Mouse (Mus musculus) liver, embryonic 16.5 days (tissue): ENCODE measurements around the gene Selenom. TPM values are rescaled to one million over a fixed set of nuclear protein-coding genes. Genes with fewer than 3 reads are reported as not detected.

Experiments
- ATAC-seq: fragments of 200-750 bp; cut with Nextera tagmentation; 2 replicates; pipeline ENCODE4 v1.8.0; 2017; ENCODE audit warnings: low read depth, mild to moderate bottlenecking, moderate number of reproducible peaks, moderate library complexity
- H3K27ac ChIP-seq: fragments of 300-500 bp; sonication (generic); 2 replicates; pipeline ENCODE4 v1.5.1; 2014; ENCODE audit warnings: mild to moderate bottlenecking, low read length
- H3K27me3 ChIP-seq: fragments of 300-500 bp; sonication (generic); 2 replicates; pipeline ENCODE4 v1.6.1; 2014; ENCODE audit warnings: low read depth, low read length, mixed read lengths; ENCODE audit not compliant: control insufficient read depth, insufficient read depth
- H3K36me3 ChIP-seq: fragments of 300-500 bp; sonication (generic); 2 replicates; pipeline ENCODE4 v1.6.1; 2014; ENCODE audit warnings: mild to moderate bottlenecking; ENCODE audit not compliant: control insufficient read depth, insufficient read depth
- H3K4me1 ChIP-seq: fragments of 300-500 bp; sonication (generic); 2 replicates; pipeline ENCODE4 v1.6.1; 2014; ENCODE audit warnings: low read depth, low read length, mixed read lengths; ENCODE audit not compliant: control insufficient read depth
- H3K4me2 ChIP-seq: fragments of 300-500 bp; sonication (generic); 2 replicates; pipeline ENCODE4 v1.6.1; 2014; ENCODE audit warnings: low read depth, low read length, mixed read lengths
- H3K4me3 ChIP-seq: fragments of 300-500 bp; sonication (generic); 2 replicates; pipeline ENCODE4 v1.5.1; 2014; ENCODE audit warnings: low read depth, mild to moderate bottlenecking, low read length
- H3K9ac ChIP-seq: fragments of 300-500 bp; sonication (generic); 2 replicates; pipeline ENCODE4 v1.6.1; 2014; ENCODE audit warnings: low read depth, low read length
- H3K9me3 ChIP-seq: fragments of 300-500 bp; sonication (generic); replicated peaks from 2 replicates; pipeline ENCODE4 v1.6.1; 2016; ENCODE audit warnings: low read length; ENCODE audit not compliant: control insufficient read depth
- WGBS: fragments of 180-500 bp; shearing (Covaris S2); extraction: QIAGEN DNeasy Blood & Tissue Kit; methylation state at CpG from one replicate; pipeline ENCODE4 v1.1.7; 2014; ENCODE audit not compliant: insufficient replicate concordance; 5-methylcytosine and 5-hydroxymethylcytosine counted together
- polyA plus RNA-seq: library from polyadenylated mRNA; unstranded; fragments of >200 nt; fragmentation: Nextera tagmentation; extraction: Ambion mirVana; gene quantifications from 2 replicates; pipeline ENCODE4 v1.2.1, GENCODE M21; 2015

The Selenom gene
- polyA plus RNA-seq, 1 experiment from 2014 or later = 10.8 TPM

- Histone ChIP-seq H3K4me2 (no peak overlapping the region), H3K27ac (no peak overlapping the region), H3K4me3 (no peak overlapping the region), H3K27me3 (no peaks in the 10 kb centered on the region), H3K9ac (no peak overlapping the region), H3K36me3 (no peaks in the 10 kb centered on the region), H3K4me1 (no peaks in the 10 kb centered on the region), H3K9me3 (no peaks in the 10 kb centered on the region)
- 27% methylated on average over 5 of the region's 5 CpGs for WGBS
- no peak for ATAC-seq
These were observed 25.4 kb upstream of the Selenom start for GRCm38 (mm10) chr11:3489036-3489435.

- Histone ChIP-seq H3K4me2 (no peak overlapping the region), H3K27ac (no peak overlapping the region), H3K4me1 (no peaks in the 10 kb centered on the region), H3K9ac (no peak overlapping the region), H3K9me3 (no peaks in the 10 kb centered on the region), H3K36me3 (no peaks in the 10 kb centered on the region), H3K27me3 (no peaks in the 10 kb centered on the region), H3K4me3 (no peak overlapping the region)
- 61% methylated on average over 4 of the region's 4 CpGs for WGBS
- no peak for ATAC-seq
These were observed 21.7 kb upstream of the Selenom start for GRCm38 (mm10) chr11:3492748-3493147.

GRCm38 (mm10) chr11:3494857-3495256 lies 19.6 kb upstream of the Selenom start:
- Histone ChIP-seq H3K4me2 (no peak overlapping the region), H3K27me3 (no peaks in the 10 kb centered on the region), H3K36me3 (no peaks in the 10 kb centered on the region), H3K4me1 (no peaks in the 10 kb centered on the region), H3K27ac (no peak overlapping the region), H3K4me3 (no peak overlapping the region), H3K9ac (no peak overlapping the region), H3K9me3 (no peaks in the 10 kb centered on the region)
- 76% methylated on average over 17 of the region's 17 CpGs for WGBS
- no peak for ATAC-seq

- Histone ChIP-seq H3K27ac (no peak overlapping the region), H3K27me3 (no peaks in the 10 kb centered on the region), H3K4me3 (no peak overlapping the region), H3K9ac (no peak overlapping the region), H3K9me3 (no peaks in the 10 kb centered on the region), H3K4me2 (no peak overlapping the region; the same call in 1 of the 2 replicates), H3K4me1 (no peaks in the 10 kb centered on the region), H3K36me3 (no peaks in the 10 kb centered on the region)
- WGBS = 40% methylated on average over 14 of the region's 14 CpGs
- ATAC-seq = no peak
These were observed 19.0 kb upstream of the Selenom start for GRCm38 (mm10) chr11:3495496-3495895.

GRCm38 (mm10) chr11:3496756-3497155 lies 17.7 kb upstream of the Selenom start:
- Histone ChIP-seq H3K9me3 (no peaks in the 10 kb centered on the region), H3K4me1 (no peaks in the 10 kb centered on the region), H3K36me3 (no peaks in the 10 kb centered on the region), H3K9ac (no peak overlapping the region), H3K27me3 (no peaks in the 10 kb centered on the region), H3K4me2 (no peak overlapping the region), H3K4me3 (no peak overlapping the region), H3K27ac (no peak overlapping the region)
- no peak for ATAC-seq
- 58% methylated on average over 5 of the region's 5 CpGs for WGBS

- no peak overlapping the region for H3K4me2 ChIP-seq
- no peaks in the 10 kb centered on the region for H3K36me3 ChIP-seq
- no peak overlapping the region for H3K27ac ChIP-seq
- H3K9me3 ChIP-seq = no peaks in the 10 kb centered on the region
- WGBS = 63% methylated on average over 1 of the region's 1 CpGs
- no peak overlapping the region for H3K9ac ChIP-seq
- H3K4me3 ChIP-seq = no peak overlapping the region
- ATAC-seq = no peak
- no peaks in the 10 kb centered on the region for H3K4me1 ChIP-seq
- no peaks in the 10 kb centered on the region for H3K27me3 ChIP-seq
These were observed 17.2 kb upstream of the Selenom start for GRCm38 (mm10) chr11:3497296-3497695.

- Histone ChIP-seq H3K27me3 (no peaks in the 10 kb centered on the region), H3K4me1 (no peaks in the 10 kb centered on the region), H3K9me3 (no peaks in the 10 kb centered on the region), H3K4me2 (no peak overlapping the region), H3K36me3 (no peaks in the 10 kb centered on the region), H3K27ac (no peak overlapping the region), H3K9ac (no peak overlapping the region), H3K4me3 (no peak overlapping the region)
- ATAC-seq = no peak
- WGBS = 71% methylated on average over 17 of the region's 17 CpGs
These were observed 12.4 kb upstream of the Selenom start for GRCm38 (mm10) chr11:3502057-3502456.

- Histone ChIP-seq H3K9me3 (no peaks in the 10 kb centered on the region), H3K4me2 (no peak overlapping the region), H3K4me1 (no peaks in the 10 kb centered on the region), H3K36me3 (no peaks in the 10 kb centered on the region), H3K27me3 (no peaks in the 10 kb centered on the region), H3K27ac (no peak overlapping the region), H3K4me3 (no peak overlapping the region), H3K9ac (no peak overlapping the region)
- ATAC-seq = no peak
- WGBS = 71% methylated on average over 18 of the region's 18 CpGs
These were observed 11.9 kb upstream of the Selenom start for GRCm38 (mm10) chr11:3502459-3503072.

- H3K27me3 ChIP-seq = no peaks in the 10 kb centered on the region
- no peak overlapping the region for H3K4me2 ChIP-seq
- H3K27ac ChIP-seq = no peak overlapping the region
- ATAC-seq = no peak
- H3K9me3 ChIP-seq = no peaks in the 10 kb centered on the region
- no peaks in the 10 kb centered on the region for H3K36me3 ChIP-seq
- H3K9ac ChIP-seq = no peak overlapping the region
- 43% methylated on average over 11 of the region's 11 CpGs for WGBS
- H3K4me1 ChIP-seq = peaks cover 5% of the 10 kb centered on the region
- peak overlapping the region; percentile 28 for H3K4me3 ChIP-seq
These were observed 10.5 kb upstream of the Selenom start for GRCm38 (mm10) chr11:3503755-3504693.
